Mouse (Mus musculus) neural tube, embryonic 13.5 days (tissue): ENCODE measurements around the gene Prss50. TPM values are rescaled to one million over a fixed set of nuclear protein-coding genes. Genes with fewer than 3 reads are reported as not detected.
"Not testable (repeated sequence)": the region's sequence is repeated elsewhere in the genome, so short reads cannot be mapped to it uniquely, and the experiment has no call there.

ENCODE experiments used
- ATAC-seq: fragments of 200-750 bp; cut with Nextera tagmentation; 2 replicates; pipeline ENCODE4 v1.8.0; 2017; ENCODE audit warnings: low read depth, mild to moderate bottlenecking, moderate TSS enrichment, moderate library complexity
- H3K27ac ChIP-seq: fragments of 300-500 bp; sonication (generic); replicated peaks from 2 replicates; pipeline ENCODE4 v1.5.1; 2015; ENCODE audit warnings: moderate library complexity, mild to moderate bottlenecking, inconsistent platforms
- H3K27me3 ChIP-seq: fragments of 300-500 bp; sonication (generic); 2 replicates; pipeline ENCODE4 v1.6.1; 2015; ENCODE audit warnings: mild to moderate bottlenecking, inconsistent platforms
- H3K36me3 ChIP-seq: fragments of 300-500 bp; sonication (generic); 2 replicates; pipeline ENCODE4 v1.6.1; 2015; ENCODE audit warnings: mild to moderate bottlenecking, inconsistent platforms
- H3K4me1 ChIP-seq: fragments of 300-500 bp; sonication (generic); replicated peaks from 2 replicates; pipeline ENCODE4 v1.6.1; 2015; ENCODE audit warnings: inconsistent platforms
- H3K4me2 ChIP-seq: fragments of 300-500 bp; sonication (generic); 2 replicates; pipeline ENCODE4 v1.6.1; 2015; ENCODE audit warnings: inconsistent platforms, mild to moderate bottlenecking, moderate library complexity
- H3K4me3 ChIP-seq: fragments of 300-500 bp; sonication (generic); 2 replicates; pipeline ENCODE4 v1.5.1; 2015; ENCODE audit warnings: mild to moderate bottlenecking, inconsistent platforms
- H3K9ac ChIP-seq: fragments of 300-500 bp; sonication (generic); 2 replicates; pipeline ENCODE4 v1.6.1; 2015; ENCODE audit warnings: moderate library complexity, mild to moderate bottlenecking, inconsistent platforms
- H3K9me3 ChIP-seq: fragments of 300-500 bp; sonication (generic); 2 replicates; pipeline ENCODE4 v1.6.1; 2016; ENCODE audit warnings: inconsistent platforms
- WGBS: fragments of 180-500 bp; shearing (Covaris S2); methylation state at CpG from one replicate; pipeline ENCODE4 v1.1.7; 2015; 5-methylcytosine and 5-hydroxymethylcytosine counted together
- polyA plus RNA-seq: library from polyadenylated mRNA; unstranded; fragments of >200 nt; fragmentation: Nextera tagmentation; extraction: Ambion mirVana; gene quantifications from 2 replicates; pipeline ENCODE4 v1.2.1, GENCODE M21; 2015

The Prss50 gene
- polyA plus RNA-seq = 0.22 TPM in 1 of 2 replicates, not detected in the other

- H3K9ac ChIP-seq = no peak within 1 kb of the TSS
- H3K9me3 ChIP-seq = no peaks in the 10 kb centered on the region
- ATAC-seq = no peak
Measured at GRCm38 (mm10) chr9:110857781-110858472, at the start of gene Prss50. Gene Prss50, plus strand, starts transcription at chr9:110857967.

DNA sequence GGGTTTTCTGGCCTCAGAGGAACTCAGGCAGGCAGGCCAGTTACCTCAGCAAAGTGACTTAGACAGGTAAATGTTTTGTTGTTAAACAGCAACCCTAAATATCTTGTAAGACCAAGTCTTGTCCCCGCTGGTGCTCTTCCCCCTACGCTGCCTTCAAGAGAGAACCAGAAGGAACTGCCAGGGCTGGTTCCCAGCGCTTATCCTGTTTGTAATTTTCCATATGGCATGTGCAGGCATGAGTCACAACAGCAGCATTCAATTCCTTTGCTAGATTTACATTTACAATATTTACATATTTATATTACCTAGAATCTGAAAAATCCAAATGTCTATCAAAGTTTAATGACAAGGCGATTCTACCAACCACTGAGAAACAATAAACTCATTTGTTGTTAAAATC lies 47.7 kb upstream of the Prss50 start:
- H3K27ac ChIP-seq = no peak overlapping the region
- ATAC-seq = no peak
- H3K4me1 ChIP-seq = no peaks in the 10 kb centered on the region
- H3K9me3 ChIP-seq = no peaks in the 10 kb centered on the region
- H3K27me3 ChIP-seq = no peaks in the 10 kb centered on the region
- no peak overlapping the region for H3K9ac ChIP-seq
- no peak overlapping the region for H3K4me3 ChIP-seq
- H3K4me2 ChIP-seq = no peak overlapping the region
- no peaks in the 10 kb centered on the region for H3K36me3 ChIP-seq
- 90% methylated on average over 4 of the region's 4 CpGs for WGBS

More at GRCm38 (mm10) chr9:110857781-110858472, at the start of gene Prss50:
- Histone ChIP-seq H3K4me2 (peak within 1 kb of the TSS; percentile 44), H3K27me3 (peaks cover 25% of the 10 kb centered on the region), H3K27ac (no peak within 1 kb of the TSS), H3K4me3 (peak within 1 kb of the TSS; percentile 18), H3K36me3 (no peaks in the 10 kb centered on the region), H3K4me1 (peaks cover 7% of the 10 kb centered on the region)
- 9% methylated on average over 50 of the region's 50 CpGs for WGBS

DNA sequence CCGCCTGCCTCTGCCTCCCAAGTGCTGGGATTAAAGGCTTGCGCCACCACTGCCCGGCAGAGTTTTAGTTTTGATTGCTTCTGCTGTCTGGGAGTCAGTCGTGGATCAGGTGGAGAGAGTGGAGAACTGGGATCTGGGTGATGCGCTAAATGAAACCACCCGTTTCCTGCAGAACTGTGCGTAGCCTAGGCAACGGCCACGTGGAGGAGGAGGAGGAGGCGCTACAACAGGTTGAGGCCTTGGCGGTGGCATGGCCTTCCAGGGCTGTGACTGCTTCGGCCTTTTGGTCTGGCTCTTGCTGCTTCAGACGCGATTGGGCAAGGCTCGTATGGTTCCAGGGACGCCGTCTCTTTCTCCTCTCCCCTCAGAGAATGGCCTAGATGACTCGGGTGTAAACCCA lies 44.0 kb upstream of the Prss50 start, which contains the start of gene Prss44:
Prss44 (plus strand) TSS at position 206 of the 400 bp plus-strand sequence.
- Histone ChIP-seq H3K9ac (no peak within 1 kb of the TSS), H3K36me3 (no peaks in the 10 kb centered on the region), H3K27ac (no peak within 1 kb of the TSS), H3K4me3 (no peak within 1 kb of the TSS), H3K4me2 (no peak within 1 kb of the TSS), H3K27me3 (no peaks in the 10 kb centered on the region), H3K4me1 (no peaks in the 10 kb centered on the region), H3K9me3 (no peaks in the 10 kb centered on the region)
- ATAC-seq = no peak
- 62% methylated on average over 18 of the region's 18 CpGs for WGBS

DNA sequence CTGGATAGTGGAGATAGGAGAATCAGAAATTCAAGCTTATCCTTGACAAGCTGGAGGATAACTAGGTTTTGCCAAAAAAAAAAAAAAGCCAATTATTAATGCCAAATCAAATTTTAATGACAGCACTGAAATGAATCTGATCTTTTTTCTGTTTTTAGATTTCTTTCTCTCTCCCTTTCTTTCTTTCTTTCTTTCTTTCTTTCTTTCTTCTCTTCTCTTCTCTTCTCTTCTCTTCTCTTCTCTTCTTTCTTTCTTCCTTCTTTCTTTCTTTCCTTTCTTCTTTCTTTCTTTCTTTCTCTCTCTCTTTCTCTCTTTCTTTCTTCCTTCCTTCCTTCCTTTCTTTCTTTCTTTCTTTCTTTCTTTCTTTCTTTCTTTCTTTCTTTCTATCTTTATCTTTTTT lies 37.2 kb upstream of the Prss50 start:
- ATAC-seq, H3K9ac ChIP-seq, H3K4me3 ChIP-seq, H3K4me1 ChIP-seq, H3K9me3 ChIP-seq, H3K27me3 ChIP-seq, H3K27ac ChIP-seq, H3K36me3 ChIP-seq, H3K4me2 ChIP-seq: not testable (repeated sequence)

DNA sequence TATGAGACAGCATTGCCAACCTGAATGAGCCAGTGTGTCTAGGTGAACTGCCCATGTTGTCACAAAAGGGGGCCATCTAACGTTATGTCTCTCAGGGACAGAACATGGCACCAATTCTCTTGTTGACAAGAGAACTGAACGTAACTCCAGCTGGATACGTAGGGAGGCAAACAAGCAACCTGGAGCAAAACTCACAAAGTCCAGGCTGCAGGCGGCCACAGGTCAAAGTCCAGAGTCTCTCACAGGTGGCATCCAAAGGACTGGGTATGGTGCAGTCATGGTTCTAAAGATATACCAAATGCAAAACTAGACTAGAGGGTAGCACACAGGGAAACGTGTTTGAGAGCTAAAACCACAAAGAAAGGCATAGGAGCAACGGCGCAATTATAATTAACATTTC lies 36.3 kb upstream of the Prss50 start:
- ATAC-seq = no peak

DNA sequence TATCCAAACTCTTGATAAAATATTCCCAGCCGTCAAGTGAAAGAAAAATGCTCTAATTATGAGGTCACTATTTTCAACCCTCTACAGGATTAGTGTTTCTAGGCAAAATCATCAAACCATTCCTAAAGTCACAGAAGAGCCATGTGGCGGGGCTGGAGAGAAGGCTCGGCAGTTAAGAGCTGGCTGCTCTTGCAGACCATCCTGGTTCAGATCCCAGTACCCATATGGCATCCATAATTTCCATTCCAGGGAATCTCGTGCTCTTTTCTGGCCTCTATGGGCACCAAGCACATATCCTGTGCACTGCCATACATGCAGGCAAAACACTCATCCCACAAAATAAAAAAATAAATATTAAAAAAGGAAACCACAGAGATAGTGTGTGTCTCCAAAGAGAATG lies 32.3 kb upstream of the Prss50 start:
- no peaks in the 10 kb centered on the region for H3K9me3 ChIP-seq
- no peak overlapping the region for H3K27ac ChIP-seq
- no peak overlapping the region for H3K9ac ChIP-seq
- 89% methylated on average over 4 of the region's 4 CpGs for WGBS
- no peaks in the 10 kb centered on the region for H3K36me3 ChIP-seq
- no peaks in the 10 kb centered on the region; the same call in 1 of the 2 replicates for H3K27me3 ChIP-seq
- H3K4me2 ChIP-seq = no peak overlapping the region
- H3K4me1 ChIP-seq = no peaks in the 10 kb centered on the region
- no peak for ATAC-seq
- no peak overlapping the region for H3K4me3 ChIP-seq

More for the DNA sequence above, 36.3 kb upstream of the Prss50 start:
- H3K4me3 ChIP-seq = no peak overlapping the region
- H3K27me3 ChIP-seq = no peaks in the 10 kb centered on the region
- H3K36me3 ChIP-seq = no peaks in the 10 kb centered on the region
- whole genome bisulfite sequencing = 87% methylated on average over 7 of the region's 7 CpGs
- no peak overlapping the region for H3K27ac ChIP-seq
- no peak overlapping the region for H3K9ac ChIP-seq
- H3K4me1 ChIP-seq = no peaks in the 10 kb centered on the region
- no peak overlapping the region for H3K4me2 ChIP-seq
- H3K9me3 ChIP-seq = no peaks in the 10 kb centered on the region

DNA sequence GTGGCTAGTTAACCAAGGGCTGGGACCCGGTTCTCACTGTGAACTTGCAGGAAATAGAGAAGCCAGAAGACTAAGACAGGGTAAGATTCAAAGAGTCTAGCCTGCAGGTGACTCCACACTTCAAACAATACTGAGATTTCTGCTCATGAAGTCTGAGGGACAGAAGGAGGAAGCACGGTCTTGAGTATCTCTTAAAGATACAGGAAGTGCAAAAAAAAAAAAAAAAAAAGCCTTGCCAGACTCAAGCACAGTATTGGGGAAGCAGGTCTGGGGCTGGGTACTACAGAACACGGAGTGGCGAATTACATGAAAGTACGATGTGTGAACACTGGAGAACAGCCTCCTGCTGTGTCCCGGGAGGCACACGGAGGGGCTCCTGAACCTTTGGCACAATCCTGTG lies 31.9 kb upstream of the Prss50 start:
- Histone ChIP-seq H3K36me3 (no peaks in the 10 kb centered on the region), H3K9ac (no peak overlapping the region), H3K27ac (no peak overlapping the region), H3K9me3 (no peaks in the 10 kb centered on the region), H3K4me3 (no peak overlapping the region), H3K4me2 (no peak overlapping the region), H3K27me3 (no peaks in the 10 kb centered on the region; the same call in 1 of the 2 replicates), H3K4me1 (no peaks in the 10 kb centered on the region)
- 79% methylated on average over 7 of the region's 7 CpGs for WGBS
- no peak for ATAC-seq

DNA sequence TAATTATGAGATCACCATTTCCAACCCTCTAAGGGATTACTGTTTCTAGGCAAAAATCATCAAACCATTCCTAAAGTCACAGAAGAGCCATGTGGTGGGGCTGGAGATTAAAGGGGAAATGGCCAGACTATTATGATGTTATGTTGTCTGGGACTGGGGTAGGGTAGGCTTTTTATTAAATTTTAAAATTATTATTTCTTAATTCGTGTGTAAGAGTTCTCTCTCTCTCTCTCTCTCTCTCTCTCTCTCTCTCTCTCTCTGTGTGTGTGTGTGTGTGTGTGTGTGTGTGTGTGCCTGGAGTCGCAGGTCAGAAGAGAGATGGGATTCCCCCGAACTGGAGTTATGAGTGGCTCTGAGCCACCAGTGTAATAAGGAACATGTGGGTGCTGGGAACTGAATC lies 31.4 kb upstream of the Prss50 start, which contains the start of gene Prss43:
Prss43 (plus strand) TSS at position 301 of the 400 bp plus-strand sequence.
- H3K36me3 ChIP-seq = no peaks in the 10 kb centered on the region
- no peak within 1 kb of the TSS for H3K4me2 ChIP-seq
- no peaks in the 10 kb centered on the region for H3K9me3 ChIP-seq
- H3K27ac ChIP-seq = no peak within 1 kb of the TSS
- H3K27me3 ChIP-seq = no peaks in the 10 kb centered on the region; the same call in 1 of the 2 replicates
- H3K4me1 ChIP-seq = no peaks in the 10 kb centered on the region
- WGBS = 87% methylated on average over 3 of the region's 3 CpGs
- H3K4me3 ChIP-seq = no peak within 1 kb of the TSS
- no peak within 1 kb of the TSS for H3K9ac ChIP-seq
- ATAC-seq = no peak

- Histone ChIP-seq H3K9me3 (no peaks in the 10 kb centered on the region), H3K4me3 (no peak overlapping the region), H3K27ac (no peak overlapping the region), H3K9ac (no peak overlapping the region), H3K36me3 (no peaks in the 10 kb centered on the region), H3K4me1 (no peaks in the 10 kb centered on the region), H3K27me3 (no peaks in the 10 kb centered on the region; the same call in 1 of the 2 replicates), H3K4me2 (no peak overlapping the region)
- ATAC-seq = no peak
- 72% methylated on average over 5 of the region's 5 CpGs for WGBS
Measured at GRCm38 (mm10) chr9:110833021-110833420, 24.7 kb upstream of the Prss50 start.

- H3K4me1 ChIP-seq = no peaks in the 10 kb centered on the region
- H3K27me3 ChIP-seq = no peaks in the 10 kb centered on the region; the same call in 1 of the 2 replicates
- H3K27ac ChIP-seq = no peak within 1 kb of the TSS
- H3K36me3 ChIP-seq = no peaks in the 10 kb centered on the region
- WGBS = 80% methylated on average over 19 of the region's 19 CpGs
- H3K4me2 ChIP-seq = no peak within 1 kb of the TSS
- H3K4me3 ChIP-seq = no peak within 1 kb of the TSS
- ATAC-seq = no peak
- H3K9ac ChIP-seq = no peak within 1 kb of the TSS
- H3K9me3 ChIP-seq = no peaks in the 10 kb centered on the region
Measured at GRCm38 (mm10) chr9:110834411-110834810, 23.4 kb upstream of the Prss50 start, which contains the start of gene Prss45. Gene Prss45, plus strand, starts transcription at chr9:110834588.

DNA sequence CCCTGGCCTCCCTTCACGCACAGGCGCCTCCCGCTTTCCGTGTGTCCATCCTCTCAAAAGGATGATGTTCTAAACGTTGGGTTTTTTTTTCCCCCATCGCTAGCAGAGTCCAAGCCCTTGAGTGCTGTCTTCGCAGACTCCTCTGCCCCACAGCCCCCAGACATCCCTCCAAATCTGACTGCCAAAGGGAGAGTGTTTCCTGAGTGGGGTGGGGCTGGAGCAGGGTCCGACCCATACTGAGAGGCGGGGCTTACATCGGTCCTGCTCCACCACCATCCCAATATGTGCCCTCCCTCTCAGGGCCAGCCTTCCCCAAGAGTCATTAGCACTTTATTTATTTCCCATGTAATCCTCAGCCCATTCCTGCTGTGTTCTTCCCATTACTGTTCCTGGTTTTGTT lies 22.8 kb upstream of the Prss50 start:
- no peak for ATAC-seq
- Histone ChIP-seq H3K4me2 (no peak overlapping the region), H3K4me3 (no peak overlapping the region), H3K27me3 (no peaks in the 10 kb centered on the region; the same call in 1 of the 2 replicates), H3K4me1 (no peaks in the 10 kb centered on the region), H3K9me3 (no peaks in the 10 kb centered on the region), H3K36me3 (no peaks in the 10 kb centered on the region), H3K27ac (no peak overlapping the region), H3K9ac (no peak overlapping the region)
- 53% methylated on average over 10 of the region's 10 CpGs for WGBS

DNA sequence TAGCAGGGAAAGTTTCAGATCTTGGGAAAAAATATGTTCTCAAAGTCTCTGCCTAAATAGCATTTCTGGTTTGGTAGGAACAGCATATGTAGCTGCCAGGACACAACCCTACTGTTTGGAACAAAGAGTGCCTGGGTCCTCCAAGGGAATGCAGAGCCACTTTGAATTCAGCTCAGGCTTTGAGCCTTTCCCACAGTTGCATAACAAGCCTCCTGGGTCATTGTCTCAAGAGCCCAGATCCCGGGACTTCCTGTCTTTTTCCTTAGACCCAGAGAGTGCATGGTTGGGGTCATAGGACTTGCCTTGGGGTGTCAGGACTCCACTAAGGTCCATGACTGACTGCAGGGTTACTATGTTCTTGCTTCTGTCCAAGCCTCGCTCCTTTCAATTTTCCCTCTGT lies 21.7 kb upstream of the Prss50 start:
- 61% methylated on average over 2 of the region's 2 CpGs for WGBS

GRCm38 (mm10) chr9:110840905-110841304 lies 16.9 kb upstream of the Prss50 start:
- no peaks in the 10 kb centered on the region for H3K27me3 ChIP-seq
- no peak overlapping the region for H3K4me3 ChIP-seq
- H3K27ac ChIP-seq = no peak overlapping the region
- H3K4me2 ChIP-seq = no peak overlapping the region
- no peak for ATAC-seq
- no peak overlapping the region for H3K9ac ChIP-seq
- no peaks in the 10 kb centered on the region for H3K9me3 ChIP-seq
- WGBS = 69% methylated on average over 6 of the region's 6 CpGs
- H3K4me1 ChIP-seq = no peaks in the 10 kb centered on the region
- H3K36me3 ChIP-seq = no peaks in the 10 kb centered on the region

More for the DNA sequence above, 21.7 kb upstream of the Prss50 start:
- Histone ChIP-seq H3K4me3 (no peak overlapping the region), H3K36me3 (no peaks in the 10 kb centered on the region), H3K27me3 (no peaks in the 10 kb centered on the region), H3K27ac (no peak overlapping the region), H3K9ac (no peak overlapping the region), H3K9me3 (no peaks in the 10 kb centered on the region), H3K4me1 (no peaks in the 10 kb centered on the region), H3K4me2 (no peak overlapping the region)
- ATAC-seq = no peak
